Mouse (Mus musculus): ENCODE measurements at regions not wholly inside any gene's neighbourhood (a gene's known extent, or its start where the extent isn't known, plus 50 kb on each side); places are given as distances from the start of the nearest gene placed in this dataset.
A peak's percentile ranks its signal among the peaks of the same experiment; 100 is the strongest.

DNA sequence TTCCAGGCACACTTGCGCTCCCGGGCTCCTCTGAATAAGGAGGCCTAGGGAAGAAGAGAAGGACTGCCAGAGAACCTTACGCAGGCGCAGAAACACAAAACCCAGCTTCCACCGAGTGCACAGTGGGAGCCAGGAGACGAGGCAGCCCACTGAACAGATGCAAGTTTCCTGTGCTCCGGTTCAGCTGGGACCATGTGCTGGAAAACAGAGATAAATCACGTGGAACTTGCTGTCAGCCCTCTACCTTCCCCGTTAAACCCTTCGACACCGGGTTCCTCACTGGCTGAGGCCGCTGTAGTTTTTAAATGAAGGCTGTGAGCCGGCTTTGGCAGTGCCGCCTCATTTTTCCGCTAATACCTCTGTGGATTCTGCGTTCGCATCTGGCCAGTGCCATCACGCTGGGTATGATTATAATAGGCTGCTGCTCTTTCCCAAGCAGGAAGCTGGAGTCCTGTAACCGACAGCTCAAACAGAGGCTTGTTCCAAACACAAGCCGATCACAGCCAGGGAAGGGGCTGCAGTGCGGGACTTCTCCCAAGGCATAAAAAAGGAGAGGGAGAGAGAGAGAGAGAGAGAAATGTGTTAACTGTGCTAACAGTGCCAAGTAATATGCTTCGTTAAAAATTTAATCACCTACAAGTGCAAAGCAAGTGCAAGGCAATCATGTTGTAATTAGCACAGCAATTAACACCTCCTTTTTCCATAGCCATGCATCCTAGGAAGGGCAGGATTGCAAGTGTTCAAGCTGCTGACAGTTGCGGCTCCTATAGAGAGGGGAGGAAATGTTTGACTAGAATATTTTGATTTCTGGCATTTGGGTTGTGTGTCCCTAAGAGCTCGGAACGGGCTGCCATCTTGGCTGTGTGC is 131.5 kb downstream of the Tfap2a start:
- no peaks in the 10 kb centered on the region for H3K9me3 ChIP-seq (ENCODE audit: low read length)
- peak; percentile 82 for ATAC-seq (ENCODE audit: low FRiP score, low TSS enrichment)
- 27% methylated on average over 25 of the region's 25 CpGs for WGBS
- peak overlapping the region; percentile 63 for H3K9ac ChIP-seq (replicated peaks; ENCODE audit: low read length)
- no peak overlapping the region for H3K27ac ChIP-seq (ENCODE audit: low read length)
- H3K4me2 ChIP-seq (replicated peaks; ENCODE audit: low read depth, low read length), result peak overlapping the region; percentile 65
- H3K27me3 ChIP-seq (ENCODE audit: insufficient read depth, low read length), result no peaks in the 10 kb centered on the region
- no peaks in the 10 kb centered on the region for H3K36me3 ChIP-seq (ENCODE audit: insufficient read depth, low read length)
- H3K4me1 ChIP-seq (ENCODE audit: insufficient read depth, low read length), result peaks cover 13% of the 10 kb centered on the region
- peak overlapping the region; percentile 43 for H3K4me3 ChIP-seq (ENCODE audit: low read length)

DNA sequence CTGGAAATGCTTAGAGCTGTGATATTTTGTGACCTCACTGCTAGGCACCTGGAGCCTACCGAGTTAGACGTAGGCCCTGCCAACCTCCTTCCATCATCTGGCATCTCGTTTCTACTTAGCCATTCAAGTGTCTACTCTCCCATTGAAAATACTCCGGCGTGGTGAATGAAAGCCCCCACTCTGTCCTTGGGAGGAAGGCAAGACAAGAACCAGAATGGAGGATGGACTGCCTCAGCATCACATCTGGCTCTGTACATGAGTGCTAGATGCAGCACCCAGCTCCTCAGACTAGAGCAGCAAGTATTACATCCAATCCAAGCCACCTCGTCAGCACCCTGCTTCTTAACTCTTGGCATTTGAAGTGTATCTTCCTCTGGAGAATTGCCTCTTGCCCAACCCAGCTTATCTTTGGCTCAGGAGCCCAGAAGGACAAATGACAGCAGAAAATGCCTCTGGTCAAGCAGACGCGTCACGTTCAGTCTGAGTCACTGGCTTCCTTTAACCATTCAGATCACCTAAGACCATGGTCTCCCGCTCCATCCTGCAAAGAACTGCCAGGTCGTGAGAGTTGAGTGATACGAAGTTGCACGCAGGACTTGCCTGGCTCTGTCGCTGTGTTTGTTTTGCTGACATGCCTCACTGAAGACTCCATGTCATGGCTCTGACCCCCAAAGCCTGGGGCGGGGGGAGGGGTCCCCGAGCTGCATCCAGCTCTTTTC is 132.3 kb downstream of the Tfap2a start:
- H3K27me3 ChIP-seq (ENCODE audit: insufficient read depth, low read length), result no peaks in the 10 kb centered on the region
- peak overlapping the region; percentile 65 for H3K4me2 ChIP-seq (replicated peaks; ENCODE audit: low read depth, low read length)
- H3K27ac ChIP-seq (ENCODE audit: low read length), result no peak overlapping the region
- H3K4me1 ChIP-seq (ENCODE audit: insufficient read depth, low read length), result peaks cover 13% of the 10 kb centered on the region
- whole genome bisulfite sequencing, result 44% methylated on average over 16 of the region's 16 CpGs
- H3K36me3 ChIP-seq (ENCODE audit: insufficient read depth, low read length), result no peaks in the 10 kb centered on the region
- peak overlapping the region; percentile 63 for H3K9ac ChIP-seq (replicated peaks; ENCODE audit: low read length)
- 0 out of 2 replicates have a peak, but pooled peaks have one; percentile 64 for ATAC-seq (ENCODE audit: low FRiP score, low TSS enrichment)
- peak overlapping the region; percentile 43 for H3K4me3 ChIP-seq (ENCODE audit: low read length)
- H3K9me3 ChIP-seq (ENCODE audit: low read length), result no peaks in the 10 kb centered on the region

DNA sequence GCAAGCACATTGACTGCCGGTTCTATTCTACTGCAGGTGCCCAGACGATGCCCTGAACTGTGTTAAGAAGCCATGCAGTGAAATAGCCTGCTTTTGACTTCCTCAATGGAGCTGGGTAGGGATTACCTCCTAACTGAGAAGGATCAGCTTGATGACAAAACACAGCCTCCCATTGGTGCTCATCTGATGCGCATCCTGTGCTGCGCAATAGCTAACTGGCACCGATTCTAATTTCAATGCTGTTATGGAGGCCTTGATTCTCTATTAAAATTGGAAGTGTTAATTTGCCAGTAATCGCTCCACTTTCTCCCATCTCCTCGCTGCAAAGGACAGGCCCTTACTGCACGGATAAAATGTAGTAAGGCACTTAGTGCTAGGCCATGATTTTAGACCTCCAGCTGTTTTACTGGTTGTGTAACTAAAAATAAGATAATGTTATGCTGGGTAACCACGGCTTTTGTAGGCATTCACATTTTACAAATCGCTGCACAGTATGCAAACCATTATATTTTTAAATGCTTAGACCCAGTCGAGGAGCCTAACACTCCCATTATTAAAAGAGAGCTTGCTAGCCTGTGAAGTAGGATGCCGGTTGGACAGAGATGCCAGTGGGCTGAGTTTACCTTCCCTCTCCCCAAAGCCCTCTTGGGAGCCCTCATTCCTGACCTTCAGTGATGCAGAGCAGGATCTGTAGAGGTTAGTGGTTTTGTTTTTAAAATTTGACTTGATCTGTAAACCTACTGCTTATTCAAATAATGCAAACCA is 163.0 kb downstream of the Tfap2a start:
- 76% methylated on average over 12 of the region's 12 CpGs for WGBS
- no peaks in the 10 kb centered on the region for H3K4me1 ChIP-seq (ENCODE audit: insufficient read depth, low read length)
- ATAC-seq (ENCODE audit: low FRiP score, low TSS enrichment), result no peak
- no peaks in the 10 kb centered on the region for H3K27me3 ChIP-seq (ENCODE audit: insufficient read depth, low read length)
- H3K9ac ChIP-seq (replicated peaks; ENCODE audit: low read length), result no peak overlapping the region
- H3K9me3 ChIP-seq (ENCODE audit: low read length), result no peaks in the 10 kb centered on the region
- H3K4me2 ChIP-seq (replicated peaks; ENCODE audit: low read depth, low read length), result no peak overlapping the region
- no peak overlapping the region for H3K4me3 ChIP-seq (ENCODE audit: low read length)
- no peaks in the 10 kb centered on the region for H3K36me3 ChIP-seq (ENCODE audit: insufficient read depth, low read length)
- no peak overlapping the region for H3K27ac ChIP-seq (ENCODE audit: low read length)

DNA sequence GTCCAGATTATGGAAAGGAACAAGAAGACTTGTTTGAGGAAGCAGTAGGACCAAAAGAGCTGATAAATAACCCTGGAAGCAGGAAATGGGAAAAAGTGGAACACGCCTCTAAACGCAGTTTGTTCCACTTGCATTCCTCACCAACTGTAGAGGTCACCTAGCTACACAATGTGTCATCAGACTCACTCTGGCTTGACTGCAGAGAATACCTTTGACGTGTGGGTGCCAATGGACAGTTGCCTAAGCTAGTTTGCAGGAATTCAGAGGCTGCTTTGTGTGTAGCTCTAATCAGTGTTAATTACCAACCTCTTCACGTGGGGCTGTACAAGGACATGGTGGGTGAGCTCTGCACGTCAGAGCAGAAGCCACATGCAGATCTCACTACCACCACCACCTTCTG is 168.7 kb downstream of the Tfap2a start:
- Histone ChIP-seq H3K36me3 (ENCODE audit: insufficient read depth, low read length) (no peaks in the 10 kb centered on the region), H3K27me3 (ENCODE audit: insufficient read depth, low read length) (no peaks in the 10 kb centered on the region), H3K27ac (ENCODE audit: low read length) (no peak overlapping the region), H3K9me3 (ENCODE audit: low read length) (no peaks in the 10 kb centered on the region), H3K4me3 (ENCODE audit: low read length) (no peak overlapping the region), H3K9ac (replicated peaks; ENCODE audit: low read length) (no peak overlapping the region), H3K4me2 (replicated peaks; ENCODE audit: low read depth, low read length) (no peak overlapping the region), H3K4me1 (ENCODE audit: insufficient read depth, low read length) (no peaks in the 10 kb centered on the region)
- 57% methylated on average over 5 of the region's 5 CpGs for WGBS
- no peak for ATAC-seq (ENCODE audit: low FRiP score, low TSS enrichment)

DNA sequence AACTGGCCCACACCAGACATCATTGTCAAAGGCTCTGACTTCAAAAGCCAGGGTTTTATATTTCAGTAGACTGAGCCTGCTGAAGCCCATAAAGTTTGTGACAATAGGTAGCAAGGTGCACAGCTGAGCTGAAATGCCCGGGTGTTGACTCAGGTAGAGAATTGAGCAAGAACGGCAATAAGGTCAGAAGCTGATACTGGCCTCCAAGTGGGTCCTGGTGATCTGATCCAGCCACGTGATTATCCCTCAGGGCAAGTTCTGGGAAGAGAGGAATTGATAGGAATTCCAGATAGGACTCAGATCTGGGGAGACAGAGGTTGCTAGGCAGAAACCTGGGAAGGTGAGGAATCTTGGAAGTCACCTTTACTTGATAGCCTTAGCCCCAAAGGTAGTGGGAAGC is 170.4 kb downstream of the Tfap2a start:
- Histone ChIP-seq H3K4me2 (replicated peaks; ENCODE audit: low read depth, low read length) (no peak overlapping the region), H3K4me3 (ENCODE audit: low read length) (no peak overlapping the region), H3K4me1 (ENCODE audit: insufficient read depth, low read length) (no peaks in the 10 kb centered on the region), H3K36me3 (ENCODE audit: insufficient read depth, low read length) (no peaks in the 10 kb centered on the region), H3K9me3 (ENCODE audit: low read length) (no peaks in the 10 kb centered on the region), H3K27ac (ENCODE audit: low read length) (no peak overlapping the region), H3K9ac (replicated peaks; ENCODE audit: low read length) (no peak overlapping the region), H3K27me3 (ENCODE audit: insufficient read depth, low read length) (no peaks in the 10 kb centered on the region)
- no peak for ATAC-seq (ENCODE audit: low FRiP score, low TSS enrichment)
- 72% methylated on average over 3 of the region's 3 CpGs for WGBS

DNA sequence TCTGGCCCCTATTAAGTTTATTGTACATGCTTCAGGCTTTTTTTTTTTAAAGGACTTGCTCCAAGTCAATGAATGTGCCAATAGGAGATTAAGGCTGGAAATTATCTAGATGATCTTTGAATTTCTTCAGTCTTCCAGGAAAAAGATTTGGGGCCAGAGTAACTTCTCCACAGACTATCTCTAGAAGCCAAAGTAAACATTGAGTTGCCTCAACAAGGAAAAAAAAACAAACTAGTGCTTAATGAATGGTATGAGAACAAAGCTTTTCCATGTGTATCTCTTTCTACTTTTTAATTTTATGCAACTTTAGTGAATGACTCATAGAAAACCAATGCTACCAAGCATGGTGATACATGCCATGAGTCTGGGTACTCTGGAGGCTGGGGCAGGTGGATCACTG is 173.8 kb downstream of the Tfap2a start:
- Histone ChIP-seq H3K9me3 (ENCODE audit: low read length) (no peaks in the 10 kb centered on the region), H3K27me3 (ENCODE audit: insufficient read depth, low read length) (no peaks in the 10 kb centered on the region)
- no peak for ATAC-seq (ENCODE audit: low FRiP score, low TSS enrichment)

DNA sequence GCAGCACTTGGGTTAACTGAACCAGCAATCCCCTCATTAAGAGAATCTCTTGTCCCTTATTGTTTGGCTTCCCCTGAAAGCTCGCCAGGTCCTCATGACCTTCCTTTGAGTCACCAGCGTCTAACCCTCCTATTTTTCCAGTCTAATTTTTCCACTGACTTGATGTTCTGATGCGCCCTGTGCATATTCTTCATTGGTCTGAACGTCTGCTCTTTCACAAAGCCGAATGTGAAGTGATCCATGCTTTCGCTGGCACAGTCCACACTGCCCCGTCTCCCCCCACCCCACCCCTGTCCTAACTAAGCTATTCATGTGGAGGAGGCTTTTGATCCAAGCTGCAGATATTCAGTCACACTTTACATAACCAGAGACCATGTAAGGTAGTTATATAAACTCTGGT is 183.8 kb downstream of the Tfap2a start:
- no peak overlapping the region for H3K27ac ChIP-seq (ENCODE audit: low read length)
- H3K9ac ChIP-seq (replicated peaks; ENCODE audit: low read length), result no peak overlapping the region
- ATAC-seq (ENCODE audit: low FRiP score, low TSS enrichment), result no peak
- WGBS, result 81% methylated on average over 7 of the region's 7 CpGs
- no peaks in the 10 kb centered on the region for H3K36me3 ChIP-seq (ENCODE audit: insufficient read depth, low read length)
- H3K4me2 ChIP-seq (replicated peaks; ENCODE audit: low read depth, low read length), result no peak overlapping the region
- no peak overlapping the region for H3K4me3 ChIP-seq (ENCODE audit: low read length)
- H3K4me1 ChIP-seq (ENCODE audit: insufficient read depth, low read length), result no peaks in the 10 kb centered on the region
- no peaks in the 10 kb centered on the region for H3K27me3 ChIP-seq (ENCODE audit: insufficient read depth, low read length)
- H3K9me3 ChIP-seq (ENCODE audit: low read length), result no peaks in the 10 kb centered on the region

More for the DNA sequence above, 173.8 kb downstream of the Tfap2a start:
- H3K4me3 ChIP-seq (ENCODE audit: low read length), result no peak overlapping the region
- H3K4me1 ChIP-seq (ENCODE audit: insufficient read depth, low read length), result no peaks in the 10 kb centered on the region
- H3K36me3 ChIP-seq (ENCODE audit: insufficient read depth, low read length), result no peaks in the 10 kb centered on the region
- H3K27ac ChIP-seq (ENCODE audit: low read length), result no peak overlapping the region
- H3K4me2 ChIP-seq (replicated peaks; ENCODE audit: low read depth, low read length), result no peak overlapping the region
- H3K9ac ChIP-seq (replicated peaks; ENCODE audit: low read length), result no peak overlapping the region

DNA sequence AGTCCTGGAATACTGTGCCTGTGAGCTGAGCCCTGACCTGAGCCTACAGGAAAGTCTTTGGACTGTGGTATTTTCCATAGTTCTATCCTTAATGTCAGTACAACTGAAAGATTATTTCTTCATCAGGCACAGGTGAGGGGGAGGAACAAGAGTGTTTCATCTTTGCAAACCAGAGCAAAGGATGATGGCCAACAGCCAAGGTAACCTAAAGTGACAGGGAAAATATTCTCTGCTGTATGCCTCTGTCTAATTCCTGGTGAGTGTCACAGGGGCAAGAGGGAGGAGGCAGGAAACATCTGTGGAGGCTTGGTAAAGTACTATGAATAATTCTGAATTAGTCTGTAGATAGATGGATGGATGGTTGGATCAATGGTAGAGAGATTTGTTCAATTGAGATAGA is 164.3 kb upstream of the Ofcc1 start:
- Histone ChIP-seq H3K27ac (ENCODE audit: low read length) (no peak overlapping the region), H3K4me3 (ENCODE audit: low read length) (no peak overlapping the region), H3K9ac (replicated peaks; ENCODE audit: low read length) (no peak overlapping the region), H3K9me3 (ENCODE audit: low read length) (no peaks in the 10 kb centered on the region), H3K4me1 (ENCODE audit: insufficient read depth, low read length) (no peaks in the 10 kb centered on the region), H3K4me2 (replicated peaks; ENCODE audit: low read depth, low read length) (no peak overlapping the region), H3K36me3 (ENCODE audit: insufficient read depth, low read length) (no peaks in the 10 kb centered on the region), H3K27me3 (ENCODE audit: insufficient read depth, low read length) (no peaks in the 10 kb centered on the region)
- no peak for ATAC-seq (ENCODE audit: low FRiP score, low TSS enrichment)

DNA sequence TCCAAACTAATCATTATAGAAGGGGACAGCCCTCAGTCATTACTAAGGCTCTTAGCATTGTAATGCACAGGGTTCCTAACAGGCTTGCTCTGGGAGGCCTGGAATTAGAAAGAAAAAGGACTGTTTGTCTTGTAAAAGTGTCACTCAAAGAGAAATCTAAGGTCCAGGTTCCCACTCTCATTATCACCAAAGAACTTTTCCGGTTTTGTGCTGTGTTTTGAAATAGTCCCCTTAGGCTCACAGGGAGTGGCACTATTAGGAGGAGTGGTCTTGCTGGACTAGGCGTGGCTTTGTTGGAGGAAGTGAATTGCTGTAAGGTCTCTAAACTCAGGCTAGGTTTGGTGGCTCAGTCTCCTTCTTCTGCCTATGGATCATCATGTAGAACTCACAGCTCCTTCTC is 161.9 kb upstream of the Ofcc1 start:
- no peak overlapping the region for H3K4me2 ChIP-seq (replicated peaks; ENCODE audit: low read depth, low read length)
- no peak overlapping the region for H3K9ac ChIP-seq (replicated peaks; ENCODE audit: low read length)
- no peak overlapping the region for H3K27ac ChIP-seq (ENCODE audit: low read length)
- H3K4me1 ChIP-seq (ENCODE audit: insufficient read depth, low read length), result no peaks in the 10 kb centered on the region
- H3K4me3 ChIP-seq (ENCODE audit: low read length), result no peak overlapping the region
- no peaks in the 10 kb centered on the region for H3K9me3 ChIP-seq (ENCODE audit: low read length)
- 45% methylated on average over 2 of the region's 2 CpGs for WGBS
- ATAC-seq (ENCODE audit: low FRiP score, low TSS enrichment), result no peak
- H3K36me3 ChIP-seq (ENCODE audit: insufficient read depth, low read length), result no peaks in the 10 kb centered on the region
- no peaks in the 10 kb centered on the region for H3K27me3 ChIP-seq (ENCODE audit: insufficient read depth, low read length)

Data from kidney, embryonic 16.5 days (tissue).